8 mouse cellular contexts compared by ENCODE assay signal in genomic region chr15:37099927-37100766, GRCm38 (mm10).
A peak's percentile ranks its signal among the peaks of the same experiment; 100 is the strongest.
DNase-seq lines count a peak whose midpoint lies in the region; ATAC-seq and TF ChIP-seq lines count a peak whose summit lies in the region.

No protein-coding gene starts in this region.

- no peaks in the 10 kb centered on the region for H3K27me3 ChIP-seq in E14TG2a.4 (ENCODE audit: insufficient read depth, low read length)
- H3K27me3 ChIP-seq in embryonic facial prominence, embryonic 13.5 days: no peaks in the 10 kb centered on the region
- H3K27me3 ChIP-seq in lung, embryonic 16.5 days (ENCODE audit: control insufficient read depth, insufficient read depth, low read depth, low read length): no peaks in the 10 kb centered on the region

- intact Hi-C loops in heart, postnatal 36 days (cut with DNase I): loop anchor here (5.0 kb wide), 1 partner anchor 383 kb away; no protein-coding TSS in a partner anchor

- no peaks in the 10 kb centered on the region for H3K9me3 ChIP-seq in E14TG2a.4 (ENCODE audit: low read length)
- no peaks in the 10 kb centered on the region for H3K9me3 ChIP-seq in embryonic facial prominence, embryonic 13.5 days
- no peaks in the 10 kb centered on the region for H3K9me3 ChIP-seq in lung, embryonic 16.5 days (ENCODE audit: control insufficient read depth, low read length)

- TF ChIP-seq CTCF in E14TG2a.4 (conservative IDR thresholded peaks at IDR 0.05; ENCODE audit: low read length): peak; percentile 94
- peak; percentile 88 for TF ChIP-seq CTCF in layer of hippocampus, adult 2 months (conservative IDR thresholded peaks at IDR 0.05)

- H3K4me3 ChIP-seq in E14TG2a.4 (replicated peaks; ENCODE audit: low read length): peak overlapping the region; percentile 37; the same call in 1 of the 2 replicates
- peak overlapping the region; percentile 30 for H3K4me3 ChIP-seq in embryonic facial prominence, embryonic 13.5 days
- H3K4me3 ChIP-seq in layer of hippocampus, adult 2 months: peak overlapping the region; percentile 30; the same call in 1 of the 2 replicates
- peak overlapping the region; percentile 23 for H3K4me3 ChIP-seq in lung, embryonic 16.5 days (ENCODE audit: low read length)

- H3K36me3 ChIP-seq in E14TG2a.4 (ENCODE audit: insufficient read depth, low read length): no peaks in the 10 kb centered on the region
- no peaks in the 10 kb centered on the region for H3K36me3 ChIP-seq in embryonic facial prominence, embryonic 13.5 days
- H3K36me3 ChIP-seq in lung, embryonic 16.5 days (ENCODE audit: control insufficient read depth, insufficient read depth, low read length): no peaks in the 10 kb centered on the region

- peak overlapping the region; percentile 51 for H3K4me2 ChIP-seq in embryonic facial prominence, embryonic 13.5 days
- peak overlapping the region; percentile 34; the same call in 1 of the 2 replicates for H3K4me2 ChIP-seq in lung, embryonic 16.5 days (ENCODE audit: low read depth, low read length)

- no peak overlapping the region for H3K9ac ChIP-seq in embryonic facial prominence, embryonic 13.5 days
- H3K9ac ChIP-seq in lung, embryonic 16.5 days (ENCODE audit: low read length): no peak overlapping the region

- ATAC-seq in embryonic facial prominence, embryonic 13.5 days (ENCODE audit: insufficient number of reproducible peaks, insufficient read depth, low FRiP score, low TSS enrichment, low read depth): no peak
- ATAC-seq in lung, embryonic 16.5 days (ENCODE audit: low read depth): peak; percentile 43

- DNase-seq in adrenal gland, postnatal 14 days: peak; percentile 65
- peak; percentile 43 for DNase-seq in heart, postnatal 36 days
- peak; percentile 50 to 52 for DNase-seq in layer of hippocampus, adult 2 months (ENCODE audit: low spot score in 2 of 2)
- peak; percentile 80 for DNase-seq in retina, embryonic 14.5 days (ENCODE audit: low spot score)
- DNase-seq in Muller cell, postnatal 12 days (ENCODE audit: inconsistent ontology term): no peak

- no peak overlapping the region for H3K27ac ChIP-seq in embryonic facial prominence, embryonic 13.5 days
- peak overlapping the region; percentile 23; the same call in 1 of the 2 replicates for H3K27ac ChIP-seq in layer of hippocampus, adult 2 months
- H3K27ac ChIP-seq in lung, embryonic 16.5 days (ENCODE audit: low read length): no peak overlapping the region

- WGBS in embryonic facial prominence, embryonic 13.5 days: 39% methylated on average over 17 of the region's 17 CpGs
- 39% methylated on average over 17 of the region's 17 CpGs for WGBS in lung, embryonic 16.5 days

- H3K4me1 ChIP-seq in E14TG2a.4 (replicated peaks; ENCODE audit: low read depth, low read length): peaks cover 29% of the 10 kb centered on the region
- H3K4me1 ChIP-seq in embryonic facial prominence, embryonic 13.5 days: no peaks in the 10 kb centered on the region
- no peaks in the 10 kb centered on the region for H3K4me1 ChIP-seq in lung, embryonic 16.5 days (replicated peaks; ENCODE audit: control insufficient read depth, insufficient read depth, low read length)
